Mouse (Mus musculus): Measurements from ENCODE around the gene Chrdl1. TPM values are rescaled to one million over a fixed set of nuclear protein-coding genes. Genes with fewer than 3 reads are reported as not detected.

The Chrdl1 gene
- polyA plus RNA-seq, 1 experiment: 0.39 TPM

- no peak for TF ChIP-seq POLR2A (IDR thresholded peaks at IDR 0.05; ENCODE audit: insufficient read depth, low read length)
- TF ChIP-seq CTCF (IDR thresholded peaks at IDR 0.05; ENCODE audit: low read depth, low read length): no peak
- TF ChIP-seq EP300 (IDR thresholded peaks at IDR 0.05; ENCODE audit: insufficient read depth, low read depth, low read length): no peak
- H3K9me3 ChIP-seq (replicated peaks; ENCODE audit: control insufficient read depth, insufficient read depth, low read length, poor library complexity, severe bottlenecking): no peaks in the 10 kb centered on the region
- no peak overlapping the region for H3K27ac ChIP-seq (ENCODE audit: insufficient read depth, low read length)
- no peaks in the 10 kb centered on the region for H3K4me1 ChIP-seq (ENCODE audit: control insufficient read depth, insufficient read depth, low read length)
- H3K4me3 ChIP-seq (ENCODE audit: low read depth, low read length): no peak overlapping the region
- no peak overlapping the region for H3K9ac ChIP-seq (ENCODE audit: low read depth, poor library complexity, severe bottlenecking)
- H3K36me3 ChIP-seq (ENCODE audit: control insufficient read depth, insufficient read depth, low read length, poor library complexity, severe bottlenecking): no peaks in the 10 kb centered on the region
- H3K27me3 ChIP-seq (ENCODE audit: control insufficient read depth, insufficient read depth, low read length, poor library complexity, severe bottlenecking): no peaks in the 10 kb centered on the region
These were observed 99.3 kb downstream of the Chrdl1 start for GRCm38 (mm10) chrX:143294726-143295125.

- Histone ChIP-seq H3K9ac (ENCODE audit: low read depth, poor library complexity, severe bottlenecking) (no peak overlapping the region), H3K27ac (ENCODE audit: insufficient read depth, low read length) (no peak overlapping the region), H3K36me3 (ENCODE audit: control insufficient read depth, insufficient read depth, low read length, poor library complexity, severe bottlenecking) (no peaks in the 10 kb centered on the region), H3K9me3 (replicated peaks; ENCODE audit: control insufficient read depth, insufficient read depth, low read length, poor library complexity, severe bottlenecking) (no peaks in the 10 kb centered on the region), H3K4me3 (ENCODE audit: low read depth, low read length) (no peak overlapping the region), H3K4me1 (ENCODE audit: control insufficient read depth, insufficient read depth, low read length) (no peaks in the 10 kb centered on the region), H3K27me3 (ENCODE audit: control insufficient read depth, insufficient read depth, low read length, poor library complexity, severe bottlenecking) (no peaks in the 10 kb centered on the region)
- TF ChIP-seq CTCF (IDR thresholded peaks at IDR 0.05; ENCODE audit: low read depth, low read length) (peak; percentile 54), EP300 (IDR thresholded peaks at IDR 0.05; ENCODE audit: insufficient read depth, low read depth, low read length) (no peak), POLR2A (IDR thresholded peaks at IDR 0.05; ENCODE audit: insufficient read depth, low read length) (no peak)
These were observed 118.9 kb downstream of the Chrdl1 start for GRCm38 (mm10) chrX:143275202-143275601.

- H3K9ac ChIP-seq (ENCODE audit: low read depth, poor library complexity, severe bottlenecking): no peak overlapping the region
- no peaks in the 10 kb centered on the region for H3K36me3 ChIP-seq (ENCODE audit: control insufficient read depth, insufficient read depth, low read length, poor library complexity, severe bottlenecking)
- no peaks in the 10 kb centered on the region for H3K27me3 ChIP-seq (ENCODE audit: control insufficient read depth, insufficient read depth, low read length, poor library complexity, severe bottlenecking)
- H3K4me3 ChIP-seq (ENCODE audit: low read depth, low read length): no peak overlapping the region
- no peak overlapping the region for H3K27ac ChIP-seq (ENCODE audit: insufficient read depth, low read length)
- H3K9me3 ChIP-seq (replicated peaks; ENCODE audit: control insufficient read depth, insufficient read depth, low read length, poor library complexity, severe bottlenecking): no peaks in the 10 kb centered on the region
- no peaks in the 10 kb centered on the region for H3K4me1 ChIP-seq (ENCODE audit: control insufficient read depth, insufficient read depth, low read length)
- no peak for TF ChIP-seq EP300 (IDR thresholded peaks at IDR 0.05; ENCODE audit: insufficient read depth, low read depth, low read length)
- TF ChIP-seq POLR2A (IDR thresholded peaks at IDR 0.05; ENCODE audit: insufficient read depth, low read length): no peak
- TF ChIP-seq CTCF (IDR thresholded peaks at IDR 0.05; ENCODE audit: low read depth, low read length): no peak
These were observed 143.4 kb downstream of the Chrdl1 start for GRCm38 (mm10) chrX:143250709-143251108.

Other genes with a start within 250 kb of the Chrdl1 start
- gene Pak3, start 124.3 kb upstream of the Chrdl1 start, polyA plus RNA-seq (2011; ENCODE audit: insufficient read depth, insufficient read length, low read depth, missing spikeins): 3.1 and 4.6 TPM in 2 replicates

Data from ES-Bruce4 (cell line).